In genomic region chr12:114287041-114287440, GRCm38 (mm10) we compare ENCODE assay signal across 25 mouse cellular contexts.
A peak's percentile ranks its signal among the peaks of the same experiment; 100 is the strongest.
DNase-seq lines count a peak whose midpoint lies in the region; ATAC-seq and TF ChIP-seq lines count a peak whose summit lies in the region.
"Had no signal": no experiment of that assay in that cellular context is flagged by ENCODE, and none has a peak within 500 bp of the region (broad histone marks: within the 10 kb centered on the region; RNA-seq: fewer than 3 reads in every experiment).

No protein-coding gene starts in this region.

- no peak overlapping the region for H3K4me3 ChIP-seq in ES-E14 (ENCODE audit: insufficient read depth in 1 of 2, low read depth in 1 of 2, low read length in 2 of 2, poor library complexity in 1 of 2, severe bottlenecking in 1 of 2)

- no peak for ATAC-seq in erythroid progenitor cell, adult 5-6 weeks (replicated peaks; ENCODE audit: low FRiP score, poor library complexity, severe bottlenecking)
- ATAC-seq: activated CD4-positive, CD25-positive, alpha-beta regulatory T cell, adult 4 months; CD4-positive, CD25-positive, alpha-beta regulatory T cell, adult 4 months; Patski had no signal

- no peak overlapping the region for H3K27ac ChIP-seq in ES-E14 (ENCODE audit: insufficient read depth, low read depth, low read length, poor library complexity, severe bottlenecking)

- H3K9me3 ChIP-seq in ES-E14 (ENCODE audit: control insufficient read depth, insufficient read depth, low read depth, low read length), result no peaks in the 10 kb centered on the region
- H3K9me3 ChIP-seq: G1E had no signal

- in situ Hi-C loops in ES-E14 (cut with MboI; ENCODE audit: low sequenced_read_pairs in 2 of 2, unreplicated experiment in 2 of 2), result no loop called here

- H3K9ac ChIP-seq in ES-E14 (ENCODE audit: insufficient read depth, low read depth, low read length, poor library complexity, severe bottlenecking), result no peak overlapping the region

- H3K4me1 ChIP-seq in ES-E14 (ENCODE audit: control insufficient read depth in 2 of 2, insufficient read depth in 2 of 2, low read length in 2 of 2, poor library complexity in 1 of 2), result peaks cover 0 to 2% of the 10 kb centered on the region in 2 experiments; a peak in 1 of 4 replicates

- DNase-seq in ES-CJ7 (ENCODE audit: low read depth, low spot score) (peak; percentile 32), ES-E14 (ENCODE audit: low read depth, low spot score) (peak; percentile 13), R1 (ENCODE audit: low read depth, low spot score) (peak; percentile 59), ZHBTc4 (ENCODE audit: low read depth, low spot score) (peak; percentile 56)
- DNase-seq in urinary bladder, adult 2 months (ENCODE audit: low spot score), result no peak
- DNase-seq in right cerebral cortex, adult 2 months (ENCODE audit: low spot score in 2 of 2), result no peak
- no peak for DNase-seq in cerebellum, adult 9-10 months
- DNase-seq: adrenal gland, adult 2 months; adrenal gland, adult 8-10 months; adrenal gland, postnatal 10 days; adrenal gland, postnatal 14 days; adrenal gland, postnatal 25 days; adrenal gland, postnatal 36 days; B cell, adult 2 months; cerebellum, adult 11 months; cerebellum, adult 11-12 months; cerebellum, adult 18-20 months; cerebellum, adult 2 months; cerebellum, adult 8-10 months; cerebellum, adult 9-11 months had no signal

- no peaks in the 10 kb centered on the region for H3K36me3 ChIP-seq in ES-E14 (ENCODE audit: control insufficient read depth, insufficient read depth, low read length, poor library complexity, severe bottlenecking)
- H3K36me3 ChIP-seq: G1E had no signal

TF ChIP-seq in ES-E14, 5 proteins besides CTCF, POLR2A, EP300 and RAD21:
- TF ChIP-seq CHD2 (IDR thresholded peaks at IDR 0.05; ENCODE audit: low read depth, low read length) (no peak), MAFK (IDR thresholded peaks at IDR 0.05; ENCODE audit: insufficient read depth, low read depth, low read length) (no peak), HCFC1 (IDR thresholded peaks at IDR 0.05; ENCODE audit: borderline replicate concordance, insufficient read depth, low read length) (no peak)

Comparison
In these comparisons a context has a peak if more than half of its experiments do, and no peak if none do; other contexts are left out.
1. DNase-seq: peak in ES-CJ7 (single experiment), ES-E14 (single experiment), R1 (single experiment) and ZHBTc4 (single experiment); none in urinary bladder, adult 2 months (single experiment), right cerebral cortex, adult 2 months (0 of 2) and cerebellum, adult 9-10 months (single experiment).